Mouse (Mus musculus): ENCODE measurements at regions not wholly inside any gene's neighbourhood (a gene's known extent, or its start where the extent isn't known, plus 50 kb on each side); places are given as distances from the start of the nearest gene placed in this dataset.

GRCm38 (mm10) chr10:53466851-53467250 lies 87.1 kb upstream of the Cep85l start:
- TF ChIP-seq CTCF (IDR thresholded peaks at IDR 0.05; ENCODE audit: low read depth), result no peak
- no peak for TF ChIP-seq EP300 (IDR thresholded peaks at IDR 0.05; ENCODE audit: low read depth)
